Mouse (Mus musculus): ENCODE measurements around the gene Tex46. TPM values are rescaled to one million over a fixed set of nuclear protein-coding genes. Genes with fewer than 3 reads are reported as not detected.

The Tex46 gene
- polyA plus RNA-seq (2015; fragmentation: Nextera tagmentation; extraction: Ambion mirVana): not detected in 2 replicates

- Histone ChIP-seq H3K27ac (no peak within 1 kb of the TSS), H3K9ac (replicated peaks) (no peak within 1 kb of the TSS), H3K9me3 (no peaks in the 10 kb centered on the region), H3K4me2 (replicated peaks) (no peak within 1 kb of the TSS), H3K4me1 (replicated peaks) (no peaks in the 10 kb centered on the region), H3K4me3 (replicated peaks) (no peak within 1 kb of the TSS), H3K36me3 (no peaks in the 10 kb centered on the region), H3K27me3 (no peaks in the 10 kb centered on the region)
- no peak for ATAC-seq
- WGBS: 60% methylated on average over 4 of the region's 4 CpGs
Observed at GRCm38 (mm10) chr4:136610387-136610856, at the start of gene Tex46. Gene Tex46, plus strand, starts transcription at chr4:136610437.

- no peak for ATAC-seq
- Histone ChIP-seq H3K4me3 (replicated peaks) (no peak overlapping the region), H3K4me1 (replicated peaks) (no peaks in the 10 kb centered on the region), H3K27ac (no peak overlapping the region), H3K27me3 (no peaks in the 10 kb centered on the region), H3K36me3 (peaks cover 82% of the 10 kb centered on the region), H3K9me3 (no peaks in the 10 kb centered on the region), H3K4me2 (replicated peaks) (no peak overlapping the region), H3K9ac (replicated peaks) (no peak overlapping the region)
- 86% methylated on average over 6 of the region's 6 CpGs for WGBS
Observed at GRCm38 (mm10) chr4:136562755-136563154, 47.5 kb upstream of the Tex46 start.

GRCm38 (mm10) chr4:136568629-136569028 lies 41.6 kb upstream of the Tex46 start:
- no peak overlapping the region for H3K27ac ChIP-seq
- no peaks in the 10 kb centered on the region for H3K4me1 ChIP-seq (replicated peaks)
- no peak overlapping the region for H3K9ac ChIP-seq (replicated peaks)
- no peaks in the 10 kb centered on the region for H3K27me3 ChIP-seq
- H3K36me3 ChIP-seq: peaks cover 77% of the 10 kb centered on the region
- WGBS: 79% methylated on average over 3 of the region's 3 CpGs
- ATAC-seq: no peak
- H3K4me2 ChIP-seq (replicated peaks): no peak overlapping the region
- H3K9me3 ChIP-seq: no peaks in the 10 kb centered on the region
- no peak overlapping the region for H3K4me3 ChIP-seq (replicated peaks)

- Histone ChIP-seq H3K4me3 (replicated peaks) (no peak overlapping the region), H3K9ac (replicated peaks) (no peak overlapping the region), H3K27ac (no peak overlapping the region), H3K9me3 (no peaks in the 10 kb centered on the region), H3K4me2 (replicated peaks) (no peak overlapping the region), H3K4me1 (replicated peaks) (no peaks in the 10 kb centered on the region), H3K36me3 (peaks cover 65% of the 10 kb centered on the region), H3K27me3 (no peaks in the 10 kb centered on the region)
- ATAC-seq: no peak
Observed at GRCm38 (mm10) chr4:136569998-136570397, 40.2 kb upstream of the Tex46 start.

- ATAC-seq: no peak
- Histone ChIP-seq H3K4me1 (replicated peaks) (peaks cover 29% of the 10 kb centered on the region), H3K9me3 (no peaks in the 10 kb centered on the region), H3K36me3 (no peaks in the 10 kb centered on the region), H3K4me3 (replicated peaks) (no peak overlapping the region), H3K4me2 (replicated peaks) (no peak overlapping the region), H3K9ac (replicated peaks) (no peak overlapping the region), H3K27me3 (no peaks in the 10 kb centered on the region), H3K27ac (peak overlapping the region; percentile 35; the same call in 1 of the 2 replicates)
- WGBS: 95% methylated on average over 3 of the region's 3 CpGs
Observed at GRCm38 (mm10) chr4:136581885-136582284, 28.4 kb upstream of the Tex46 start.

GRCm38 (mm10) chr4:136587221-136587827 lies 22.9 kb upstream of the Tex46 start:
- 87% methylated on average over 4 of the region's 4 CpGs for WGBS
- Histone ChIP-seq H3K9ac (replicated peaks) (no peak overlapping the region), H3K4me2 (replicated peaks) (no peak overlapping the region), H3K9me3 (no peaks in the 10 kb centered on the region), H3K27ac (no peak overlapping the region), H3K27me3 (no peaks in the 10 kb centered on the region), H3K36me3 (peaks cover 15% of the 10 kb centered on the region; the same call in 1 of the 2 replicates), H3K4me3 (replicated peaks) (no peak overlapping the region), H3K4me1 (replicated peaks) (peaks cover 41% of the 10 kb centered on the region)
- ATAC-seq: 0 out of 2 replicates have a peak, but pooled peaks have one; percentile 30

GRCm38 (mm10) chr4:136588003-136588402 lies 22.2 kb upstream of the Tex46 start:
- 93% methylated on average over 4 of the region's 4 CpGs for WGBS

GRCm38 (mm10) chr4:136592111-136592510 lies 18.1 kb upstream of the Tex46 start:
- Histone ChIP-seq H3K4me1 (replicated peaks) (peaks cover 47% of the 10 kb centered on the region), H3K27me3 (no peaks in the 10 kb centered on the region), H3K4me2 (replicated peaks) (no peak overlapping the region), H3K9ac (replicated peaks) (no peak overlapping the region), H3K4me3 (replicated peaks) (no peak overlapping the region), H3K27ac (no peak overlapping the region), H3K9me3 (no peaks in the 10 kb centered on the region), H3K36me3 (peaks cover 15% of the 10 kb centered on the region; the same call in 1 of the 2 replicates)
- 78% methylated on average over 4 of the region's 4 CpGs for WGBS
- ATAC-seq: no peak

More at GRCm38 (mm10) chr4:136588003-136588402, 22.2 kb upstream of the Tex46 start:
- Histone ChIP-seq H3K36me3 (peaks cover 15% of the 10 kb centered on the region; the same call in 1 of the 2 replicates), H3K9ac (replicated peaks) (no peak overlapping the region), H3K4me2 (replicated peaks) (no peak overlapping the region), H3K27me3 (no peaks in the 10 kb centered on the region), H3K9me3 (no peaks in the 10 kb centered on the region), H3K27ac (no peak overlapping the region), H3K4me3 (replicated peaks) (no peak overlapping the region), H3K4me1 (replicated peaks) (peaks cover 41% of the 10 kb centered on the region)
- no peak for ATAC-seq

GRCm38 (mm10) chr4:136594006-136594405 lies 16.2 kb upstream of the Tex46 start:
- Histone ChIP-seq H3K27ac (no peak overlapping the region), H3K4me1 (replicated peaks) (peaks cover 50% of the 10 kb centered on the region), H3K9ac (replicated peaks) (no peak overlapping the region), H3K9me3 (no peaks in the 10 kb centered on the region), H3K27me3 (no peaks in the 10 kb centered on the region), H3K4me3 (replicated peaks) (no peak overlapping the region), H3K36me3 (peaks cover 15% of the 10 kb centered on the region; the same call in 1 of the 2 replicates), H3K4me2 (replicated peaks) (no peak overlapping the region)
- WGBS: 86% methylated on average over 2 of the region's 2 CpGs
- no peak for ATAC-seq

- no peak overlapping the region for H3K27ac ChIP-seq
- peaks cover 49% of the 10 kb centered on the region for H3K4me1 ChIP-seq (replicated peaks)
- H3K4me3 ChIP-seq (replicated peaks): no peak overlapping the region
- H3K36me3 ChIP-seq: peaks cover 9% of the 10 kb centered on the region; the same call in 1 of the 2 replicates
- H3K9ac ChIP-seq (replicated peaks): no peak overlapping the region
- H3K9me3 ChIP-seq: no peaks in the 10 kb centered on the region
- H3K27me3 ChIP-seq: no peaks in the 10 kb centered on the region
- WGBS: 91% methylated on average over 6 of the region's 6 CpGs
- ATAC-seq: no peak
- no peak overlapping the region for H3K4me2 ChIP-seq (replicated peaks)
Observed at GRCm38 (mm10) chr4:136595221-136595620, 15.0 kb upstream of the Tex46 start.

- Histone ChIP-seq H3K4me1 (replicated peaks) (peaks cover 48% of the 10 kb centered on the region), H3K9ac (replicated peaks) (no peak overlapping the region), H3K4me3 (replicated peaks) (no peak overlapping the region), H3K27ac (no peak overlapping the region), H3K9me3 (no peaks in the 10 kb centered on the region), H3K4me2 (replicated peaks) (no peak overlapping the region), H3K36me3 (no peaks in the 10 kb centered on the region), H3K27me3 (no peaks in the 10 kb centered on the region)
- WGBS: 92% methylated on average over 7 of the region's 7 CpGs
- no peak for ATAC-seq
Observed at GRCm38 (mm10) chr4:136598268-136598876, 11.9 kb upstream of the Tex46 start.

GRCm38 (mm10) chr4:136599869-136600268 lies 10.4 kb upstream of the Tex46 start:
- Histone ChIP-seq H3K9ac (replicated peaks) (no peak overlapping the region), H3K27me3 (no peaks in the 10 kb centered on the region), H3K27ac (no peak overlapping the region), H3K4me1 (replicated peaks) (peaks cover 36% of the 10 kb centered on the region), H3K36me3 (no peaks in the 10 kb centered on the region), H3K9me3 (no peaks in the 10 kb centered on the region), H3K4me2 (replicated peaks) (peak overlapping the region; percentile 77), H3K4me3 (replicated peaks) (0 out of 2 replicates have a peak overlapping the region, but pooled peaks have one; percentile 99)
- no peak for ATAC-seq
- WGBS: over 99% methylated on average over 3 of the region's 3 CpGs

All from midbrain, embryonic 13.5 days (tissue).